Mouse (Mus musculus): Measurements from ENCODE around the gene Ccdc106. TPM values are rescaled to one million over a fixed set of nuclear protein-coding genes. Genes with fewer than 3 reads are reported as not detected.

Gene Ccdc106
- total and polyA plus RNA-seq, 3 experiments, result 0.52 to 0.81 TPM; not detected in 1

- H3K4me2 ChIP-seq (ENCODE audit: insufficient read depth, low read depth, poor library complexity, severe bottlenecking), result no peak overlapping the region
- H3K79me2 ChIP-seq (replicated peaks; ENCODE audit: control insufficient read depth, extremely low read depth, insufficient read depth, poor library complexity, severe bottlenecking), result no peaks in the 10 kb centered on the region
- no peak overlapping the region for H3K27ac ChIP-seq (ENCODE audit: insufficient read depth, low read depth)
- H3K9ac ChIP-seq (ENCODE audit: insufficient read depth, low read depth), result no peak overlapping the region
- dilution Hi-C loops (cut with MboI; ENCODE audit: extremely low pct_ligation_motif_present, extremely low pct_unique_long_range_greater_than_20kb, low sequenced_read_pairs), result no loop called here
- in situ Hi-C loops (cut with MboI; ENCODE audit: low pct_ligation_motif_present, low pct_unique_long_range_greater_than_20kb, low sequenced_read_pairs), result no loop called here
- no peaks in the 10 kb centered on the region for H3K9me3 ChIP-seq (replicated peaks; ENCODE audit: low read length)
- peaks cover 2 to 33% of the 10 kb centered on the region in 2 experiments; a peak in 3 of 4 replicates for H3K4me1 ChIP-seq (ENCODE audit: control insufficient read depth in 1 of 2, insufficient read depth in 2 of 2)
- DNase-seq (ENCODE audit: extremely low read depth), result no peak
- TF ChIP-seq MAZ (IDR thresholded peaks at IDR 0.05; ENCODE audit: low read depth, low read length) (no peak), POLR2A (IDR thresholded peaks at IDR 0.05; ENCODE audit: low read depth, low read length) (no peak), MEF2A (IDR thresholded peaks at IDR 0.05; ENCODE audit: borderline replicate concordance, low read depth, low read length) (no peak), KAT2A (IDR thresholded peaks at IDR 0.05; ENCODE audit: insufficient replicate concordance, low read length) (no peak), MYC (IDR thresholded peaks at IDR 0.05; ENCODE audit: low read depth, low read length) (no peak), CTCF (conservative IDR thresholded peaks at IDR 0.05 in 1 of 2, IDR thresholded peaks at IDR 0.05 in 1 of 2; ENCODE audit: low read depth in 2 of 2, low read length in 2 of 2) (no peak), RCOR1 (conservative IDR thresholded peaks at IDR 0.05; ENCODE audit: low read depth, low read length) (no peak), ETS1 (conservative IDR thresholded peaks at IDR 0.05; ENCODE audit: low read depth, low read length) (no peak), HCFC1 (IDR thresholded peaks at IDR 0.05; ENCODE audit: low read depth, low read length) (no peak), NRF1 (IDR thresholded peaks at IDR 0.05; ENCODE audit: low read depth, low read length) (no peak), ELF1 (IDR thresholded peaks at IDR 0.05; ENCODE audit: low read depth, low read length) (no peak), UBTF (IDR thresholded peaks at IDR 0.05; ENCODE audit: low read depth, low read length) (no peak), TCF12 (IDR thresholded peaks at IDR 0.05; ENCODE audit: low read depth, low read length) (no peak), RAD21 (IDR thresholded peaks at IDR 0.05; ENCODE audit: low read depth, low read length) (no peak), E2F4 (IDR thresholded peaks at IDR 0.05; ENCODE audit: insufficient replicate concordance, low read depth, low read length) (no peak), MAX (IDR thresholded peaks at IDR 0.05; ENCODE audit: low read length) (no peak), PAX5 (IDR thresholded peaks at IDR 0.05; ENCODE audit: low read length) (no peak), ZNF384 (IDR thresholded peaks at IDR 0.05; ENCODE audit: low read depth, low read length) (no peak), USF1 (IDR thresholded peaks at IDR 0.05; ENCODE audit: low read depth, low read length) (no peak)
- H3K36me3 ChIP-seq (replicated peaks in 1 of 2; ENCODE audit: control insufficient read depth in 1 of 2, insufficient read depth in 1 of 2, low read length in 1 of 2), result peaks cover 0 to 16% of the 10 kb centered on the region in 2 experiments
- H3K27me3 ChIP-seq (replicated peaks), result no peaks in the 10 kb centered on the region
- H3K4me3 ChIP-seq (replicated peaks in 1 of 3; ENCODE audit: low read depth in 2 of 3, low read length in 2 of 3, poor library complexity in 1 of 3), result no peak overlapping the region
Observed at GRCm38 (mm10) chr7:5056651-5057263, 36.4 kb downstream of the Ccdc106 start.

- no peaks in the 10 kb centered on the region for H3K9me3 ChIP-seq (replicated peaks; ENCODE audit: low read length)
- dilution Hi-C loops (cut with MboI; ENCODE audit: extremely low pct_ligation_motif_present, extremely low pct_unique_long_range_greater_than_20kb, low sequenced_read_pairs), result no loop called here
- no peak overlapping the region for H3K9ac ChIP-seq (ENCODE audit: insufficient read depth, low read depth)
- no peak overlapping the region for H3K4me2 ChIP-seq (ENCODE audit: insufficient read depth, low read depth, poor library complexity, severe bottlenecking)
- H3K27ac ChIP-seq (ENCODE audit: insufficient read depth, low read depth), result no peak overlapping the region
- in situ Hi-C loops (cut with MboI; ENCODE audit: low pct_ligation_motif_present, low pct_unique_long_range_greater_than_20kb, low sequenced_read_pairs), result no loop called here
- H3K79me2 ChIP-seq (replicated peaks; ENCODE audit: control insufficient read depth, extremely low read depth, insufficient read depth, poor library complexity, severe bottlenecking), result no peaks in the 10 kb centered on the region
- H3K4me3 ChIP-seq (replicated peaks in 1 of 3; ENCODE audit: low read depth in 2 of 3, low read length in 2 of 3, poor library complexity in 1 of 3), result no peak overlapping the region
- peaks cover 2 to 27% of the 10 kb centered on the region in 2 experiments; a peak in 3 of 4 replicates for H3K4me1 ChIP-seq (ENCODE audit: control insufficient read depth in 1 of 2, insufficient read depth in 2 of 2)
- TF ChIP-seq SIN3A (IDR thresholded peaks at IDR 0.05; ENCODE audit: low read length) (no peak), JUN (IDR thresholded peaks at IDR 0.05; ENCODE audit: insufficient read depth, low read depth, low read length) (no peak), KAT2A (IDR thresholded peaks at IDR 0.05; ENCODE audit: insufficient replicate concordance, low read length) (no peak), NRF1 (IDR thresholded peaks at IDR 0.05; ENCODE audit: low read depth, low read length) (no peak), EP300 (IDR thresholded peaks at IDR 0.05; ENCODE audit: low read length) (no peak), TCF12 (IDR thresholded peaks at IDR 0.05; ENCODE audit: low read depth, low read length) (no peak), USF2 (conservative IDR thresholded peaks at IDR 0.05; ENCODE audit: low read depth, low read length) (no peak), MYC (IDR thresholded peaks at IDR 0.05; ENCODE audit: low read depth, low read length) (no peak), PAX5 (IDR thresholded peaks at IDR 0.05; ENCODE audit: low read length) (no peak), MEF2A (IDR thresholded peaks at IDR 0.05; ENCODE audit: borderline replicate concordance, low read depth, low read length) (no peak), HCFC1 (IDR thresholded peaks at IDR 0.05; ENCODE audit: low read depth, low read length) (no peak), MXI1 (IDR thresholded peaks at IDR 0.05; ENCODE audit: low read depth, low read length) (no peak), BHLHE40 (IDR thresholded peaks at IDR 0.05; ENCODE audit: low read depth, low read length) (no peak), RAD21 (IDR thresholded peaks at IDR 0.05; ENCODE audit: low read depth, low read length) (no peak), POLR2A (IDR thresholded peaks at IDR 0.05; ENCODE audit: low read depth, low read length) (no peak), SMC3 (IDR thresholded peaks at IDR 0.05; ENCODE audit: low read depth, low read length) (no peak)
- DNase-seq (ENCODE audit: extremely low read depth), result no peak
- peaks cover 0 to 16% of the 10 kb centered on the region in 2 experiments for H3K36me3 ChIP-seq (replicated peaks in 1 of 2; ENCODE audit: control insufficient read depth in 1 of 2, insufficient read depth in 1 of 2, low read length in 1 of 2)
- no peaks in the 10 kb centered on the region for H3K27me3 ChIP-seq (replicated peaks)
Observed at GRCm38 (mm10) chr7:5057381-5057780, 37.0 kb downstream of the Ccdc106 start.

All from CH12.LX (cell line).